Mouse (Mus musculus) cerebellum, adult 2 months (tissue): Measurements from ENCODE around the gene Gtf2f2.

ENCODE experiments used
- CTCF ChIP-seq: fragments of 200-500 bp; IDR thresholded peaks from 2 replicates; pipeline ENCODE4 v1.5.1; 2011; ENCODE audit warnings: low read depth, mild to moderate bottlenecking, control low read depth, low read length, moderate library complexity, borderline replicate concordance; ENCODE audit not compliant: insufficient read depth
- POLR2A ChIP-seq: fragments of 200-500 bp; IDR thresholded peaks from 2 replicates; pipeline ENCODE4 v1.6.1; 2011; ENCODE audit warnings: low read length, control low read depth, borderline replicate concordance; ENCODE audit not compliant: insufficient read depth

GRCm38 (mm10) chr14:76044164-76044557 is 33.5 kb upstream of the Gtf2f2 start:
- no peak for TF ChIP-seq CTCF
- TF ChIP-seq POLR2A, result no peak
